Mouse (Mus musculus) liver, adult 2 months (tissue): ENCODE data around the gene Kcnd3.
"Not testable (repeated sequence)": the region's sequence is repeated elsewhere in the genome, so short reads cannot be mapped to it uniquely, and the experiment has no call there.

Experiments used
- CTCF ChIP-seq: fragments of 200-500 bp; IDR thresholded peaks from 2 replicates; pipeline ENCODE4 v1.5.1; 2011; ENCODE audit warnings: low read depth, low read length, control low read depth
- POLR2A ChIP-seq: fragments of 200-500 bp; IDR thresholded peaks from 2 replicates; pipeline ENCODE4 v1.6.1; 2011; ENCODE audit warnings: low read length, control low read depth; ENCODE audit not compliant: insufficient read depth; ENCODE audit errors: extremely low read depth

- TF ChIP-seq POLR2A, CTCF: not testable (repeated sequence)
These were observed 248.7 kb downstream of the Kcnd3 start for GRCm38 (mm10) chr3:105700786-105701185.
